Mouse (Mus musculus) testis, adult 2 months (tissue): ENCODE measurements around the gene Ssc5d. TPM values are rescaled to one million over a fixed set of nuclear protein-coding genes. Genes with fewer than 3 reads are reported as not detected.

Experiments
- H3K27ac ChIP-seq: fragments of 200-500 bp; 2 replicates; pipeline ENCODE4 v1.5.1; 2012; ENCODE audit warnings: low read depth, low read length; ENCODE audit not compliant: control insufficient read depth, insufficient read depth
- H3K27me3 ChIP-seq: fragments of 200-500 bp; 2 replicates; pipeline ENCODE4 v1.6.1; 2012; ENCODE audit warnings: mild to moderate bottlenecking, low read length, moderate library complexity; ENCODE audit not compliant: control insufficient read depth, insufficient read depth
- H3K36me3 ChIP-seq: fragments of 200-500 bp; 2 replicates; pipeline ENCODE4 v1.6.1; 2012; ENCODE audit warnings: mild to moderate bottlenecking, low read length; ENCODE audit not compliant: control insufficient read depth, insufficient read depth
- H3K4me1 ChIP-seq: fragments of 200-500 bp; 2 replicates; pipeline ENCODE4 v1.6.1; 2012; ENCODE audit warnings: low read length; ENCODE audit not compliant: control insufficient read depth, insufficient read depth
- H3K4me3 ChIP-seq: fragments of 200-500 bp; 2 replicates; pipeline ENCODE4 v1.5.1; 2012; ENCODE audit warnings: low read depth, mild to moderate bottlenecking, low read length, moderate library complexity, mixed read lengths; ENCODE audit not compliant: control insufficient read depth
- CTCF ChIP-seq: fragments of 200-500 bp; IDR thresholded peaks from 2 replicates; pipeline ENCODE4 v1.5.1; 2012; ENCODE audit warnings: low read depth, mild to moderate bottlenecking, inconsistent platforms, low read length, moderate library complexity; ENCODE audit not compliant: control insufficient read depth, insufficient read depth, insufficient replicate concordance
- POLR2A ChIP-seq: fragments of 200-500 bp; IDR thresholded peaks from 2 replicates; pipeline ENCODE4 v1.6.1; 2012; ENCODE audit warnings: low read depth, mild to moderate bottlenecking, inconsistent platforms, low read length, moderate library complexity; ENCODE audit not compliant: control insufficient read depth
- polyA plus RNA-seq: library from polyadenylated mRNA; depleted of rRNA; stranded (reverse); fragments of >200 nt; gene quantifications from 2 replicates; pipeline ENCODE4 v1.2.3, GENCODE M21; 2012

Ssc5d gene
- polyA plus RNA-seq, 1 experiment: 0.94 TPM

GRCm38 (mm10) chr7:4971068-4971467 is 45.5 kb downstream of the Ssc5d start, which contains the start of gene Sbk3:
Gene Sbk3 (minus strand): TSS chr7:4971168.
- H3K27ac ChIP-seq: no peak within 1 kb of the TSS
- no peak within 1 kb of the TSS for H3K4me3 ChIP-seq
- H3K36me3 ChIP-seq: no peaks in the 10 kb centered on the region
- no peaks in the 10 kb centered on the region for H3K27me3 ChIP-seq
- TF ChIP-seq POLR2A (no peak), CTCF (no peak)
- H3K4me1 ChIP-seq: peaks cover 3% of the 10 kb centered on the region; the same call in 1 of the 2 replicates

GRCm38 (mm10) chr7:4971710-4972109 is 46.1 kb downstream of the Ssc5d start:
- Histone ChIP-seq H3K27ac (no peak overlapping the region), H3K36me3 (no peaks in the 10 kb centered on the region), H3K4me3 (no peak overlapping the region), H3K27me3 (no peaks in the 10 kb centered on the region), H3K4me1 (peaks cover 3% of the 10 kb centered on the region; the same call in 1 of the 2 replicates)
- TF ChIP-seq POLR2A (no peak), CTCF (no peak)

GRCm38 (mm10) chr7:4972321-4973047 is 46.9 kb downstream of the Ssc5d start:
- TF ChIP-seq POLR2A: no peak
- no peak for TF ChIP-seq CTCF
- H3K27ac ChIP-seq: no peak overlapping the region
- peaks cover 3% of the 10 kb centered on the region; the same call in 1 of the 2 replicates for H3K4me1 ChIP-seq
- no peak overlapping the region for H3K4me3 ChIP-seq
- no peaks in the 10 kb centered on the region for H3K27me3 ChIP-seq
- H3K36me3 ChIP-seq: no peaks in the 10 kb centered on the region

GRCm38 (mm10) chr7:4975455-4975854 is 49.9 kb downstream of the Ssc5d start:
- H3K36me3 ChIP-seq: no peaks in the 10 kb centered on the region
- no peak overlapping the region for H3K27ac ChIP-seq
- no peak overlapping the region for H3K4me3 ChIP-seq
- H3K4me1 ChIP-seq: peaks cover 3% of the 10 kb centered on the region; the same call in 1 of the 2 replicates
- TF ChIP-seq POLR2A (no peak), CTCF (no peak)
- H3K27me3 ChIP-seq: no peaks in the 10 kb centered on the region

GRCm38 (mm10) chr7:4976832-4977231 is 51.2 kb downstream of the Ssc5d start:
- TF ChIP-seq CTCF: no peak; the same call in 1 of the 2 replicates
- no peaks in the 10 kb centered on the region for H3K36me3 ChIP-seq
- H3K27ac ChIP-seq: no peak overlapping the region
- no peaks in the 10 kb centered on the region for H3K27me3 ChIP-seq
- H3K4me1 ChIP-seq: peaks cover 3% of the 10 kb centered on the region; the same call in 1 of the 2 replicates
- no peak overlapping the region for H3K4me3 ChIP-seq

- no peak for TF ChIP-seq CTCF
- TF ChIP-seq POLR2A: no peak
- Histone ChIP-seq H3K27ac (no peak overlapping the region), H3K4me1 (peaks cover under 1% of the 10 kb centered on the region; the same call in 1 of the 2 replicates), H3K36me3 (no peaks in the 10 kb centered on the region), H3K4me3 (no peak overlapping the region), H3K27me3 (no peaks in the 10 kb centered on the region)
Observed at GRCm38 (mm10) chr7:4988250-4988649, 62.7 kb downstream of the Ssc5d start.

GRCm38 (mm10) chr7:4993347-4993998 is 67.9 kb downstream of the Ssc5d start:
- H3K27ac ChIP-seq: no peak overlapping the region
- peaks cover 20% of the 10 kb centered on the region for H3K4me1 ChIP-seq
- no peaks in the 10 kb centered on the region for H3K27me3 ChIP-seq
- H3K36me3 ChIP-seq: no peaks in the 10 kb centered on the region
- no peak overlapping the region for H3K4me3 ChIP-seq
- no peak for TF ChIP-seq CTCF
- no peak for TF ChIP-seq POLR2A
